Mouse (Mus musculus) brain, embryonic 14.5 days (tissue): ENCODE data around the gene Btbd6.

Experiments used
- CTCF ChIP-seq: fragments of 200-500 bp; IDR thresholded peaks from 2 replicates; pipeline ENCODE4 v1.5.1; 2012; ENCODE audit warnings: inconsistent platforms, mild to moderate bottlenecking, moderate library complexity, borderline replicate concordance; ENCODE audit not compliant: insufficient read depth, insufficient read length; ENCODE audit errors: extremely low read depth
- POLR2A ChIP-seq: fragments of 200-500 bp; IDR thresholded peaks from 2 replicates; pipeline ENCODE4 v1.6.1; 2012; ENCODE audit warnings: mild to moderate bottlenecking, inconsistent platforms, borderline replicate concordance; ENCODE audit not compliant: poor library complexity, insufficient read depth, insufficient read length, severe bottlenecking; ENCODE audit errors: extremely low read depth

GRCm38 (mm10) chr12:112987877-112988276 is 11.6 kb downstream of the Btbd6 start:
- TF ChIP-seq POLR2A (no peak), CTCF (peak; percentile 41; the same call in 1 of the 2 replicates)
